Mouse (Mus musculus) megakaryocyte, embryonic 14.5 days (primary cell): ENCODE results near the gene Mybpc1.

Experiments
- FLI1 ChIP-seq: IDR thresholded peaks from 2 replicates; pipeline ENCODE4 v1.6.1; 2012; ENCODE audit warnings: low read length, inconsistent platforms, mixed read lengths
- GATA1 ChIP-seq: IDR thresholded peaks from 3 replicates; pipeline ENCODE4 v1.6.1; 2012; ENCODE audit warnings: mixed read lengths, low read length, inconsistent platforms, borderline replicate concordance

DNA sequence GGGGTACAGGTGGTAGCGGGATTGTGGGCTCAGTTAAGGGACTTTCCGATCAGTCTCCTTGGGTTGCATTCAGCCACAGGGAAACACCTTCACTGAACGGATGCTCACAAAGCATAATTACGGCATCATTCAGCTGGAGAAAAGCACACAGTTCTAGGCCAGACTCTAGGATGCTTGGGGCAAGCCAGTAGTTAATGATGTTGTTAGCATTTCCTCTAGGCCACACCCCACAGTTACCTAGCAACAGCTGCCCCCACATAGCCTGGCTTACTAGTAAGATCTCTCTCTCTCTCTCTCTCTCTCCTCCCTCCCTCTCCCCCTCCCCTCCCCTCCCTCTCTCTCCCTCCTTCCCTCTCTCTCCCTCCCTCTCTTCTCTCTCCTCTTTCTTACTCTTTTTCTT, 22.1 kb upstream of the Mybpc1 start:
- TF ChIP-seq GATA1 (no peak), FLI1 (no peak)
